Mouse (Mus musculus) small intestine, adult 2 months (tissue): Measurements from ENCODE around the gene 9930111J21Rik2. TPM values are rescaled to one million over a fixed set of nuclear protein-coding genes. Genes with fewer than 3 reads are reported as not detected.
A peak's percentile ranks its signal among the peaks of the same experiment; 100 is the strongest.
"Not testable (repeated sequence)": the region's sequence is repeated elsewhere in the genome, so short reads cannot be mapped to it uniquely, and the experiment has no call there.

Experiments used
- H3K27ac ChIP-seq: fragments of 200-500 bp; 2 replicates; pipeline ENCODE4 v1.5.1; 2012; ENCODE audit warnings: low read depth, low read length, control low read depth, inconsistent platforms; ENCODE audit not compliant: insufficient read depth
- H3K27me3 ChIP-seq: fragments of 200-500 bp; 2 replicates; pipeline ENCODE4 v1.6.1; 2012; ENCODE audit warnings: mild to moderate bottlenecking, moderate library complexity, low read length, inconsistent platforms; ENCODE audit not compliant: control insufficient read depth, insufficient read depth
- H3K36me3 ChIP-seq: fragments of 200-500 bp; 2 replicates; pipeline ENCODE4 v1.6.1; 2012; ENCODE audit warnings: mild to moderate bottlenecking, low read length, control low read depth, inconsistent platforms; ENCODE audit not compliant: control insufficient read depth, insufficient read depth
- H3K4me1 ChIP-seq: fragments of 200-500 bp; 2 replicates; pipeline ENCODE4 v1.6.1; 2012; ENCODE audit warnings: low read length, inconsistent platforms, mixed read lengths; ENCODE audit not compliant: control insufficient read depth, insufficient read depth, insufficient read length
- H3K4me3 ChIP-seq: fragments of 200-500 bp; 2 replicates; pipeline ENCODE4 v1.5.1; 2012; ENCODE audit warnings: low read depth, mild to moderate bottlenecking, control low read depth, inconsistent platforms, low read length, moderate library complexity
- CTCF ChIP-seq: fragments of 200-500 bp; IDR thresholded peaks from 2 replicates; pipeline ENCODE4 v1.5.1; 2012; ENCODE audit warnings: low read depth, mild to moderate bottlenecking, control low read depth, inconsistent platforms, low read length, moderate library complexity, mixed read lengths; ENCODE audit not compliant: insufficient replicate concordance, insufficient read length; ENCODE audit errors: extremely low read depth
- POLR2A ChIP-seq: fragments of 200-500 bp; IDR thresholded peaks from 2 replicates; pipeline ENCODE4 v1.6.1; 2012; ENCODE audit warnings: low read depth, mild to moderate bottlenecking, control low read depth, inconsistent platforms, low read length, moderate library complexity
- WGBS: fragments of 180-500 bp; shearing (Covaris S2); methylation state at CpG from one replicate; pipeline ENCODE4 v1.1.7; 2018; 5-methylcytosine and 5-hydroxymethylcytosine counted together
- polyA plus RNA-seq: library from polyadenylated mRNA; depleted of rRNA; stranded (reverse); fragments of >200 nt; gene quantifications from 2 replicates; pipeline ENCODE4 v1.2.3, GENCODE M21; 2012

The 9930111J21Rik2 gene
- polyA plus RNA-seq, 1 experiment, result 0.85 TPM

DNA sequence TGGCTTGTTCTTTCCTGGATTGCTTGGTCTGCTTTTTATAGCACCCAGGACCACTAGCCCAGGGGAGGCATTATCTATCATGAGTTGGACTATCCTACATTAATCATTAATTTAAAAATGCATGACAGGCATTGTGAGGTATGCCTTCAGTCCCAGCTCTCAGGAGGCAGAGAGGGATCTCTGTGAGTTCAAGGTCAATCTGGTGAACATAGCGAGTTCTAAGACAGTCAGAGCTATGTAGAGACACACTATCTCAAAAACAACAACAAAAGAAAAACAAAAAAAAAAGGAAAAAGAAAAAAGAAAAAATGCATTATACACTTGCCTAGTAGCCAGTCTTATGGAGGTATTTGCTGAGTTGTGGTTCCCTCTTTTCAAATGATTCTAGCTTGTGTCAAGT, 33.3 kb upstream of the 9930111J21Rik2 start:
- Histone ChIP-seq H3K36me3 (no peaks in the 10 kb centered on the region), H3K4me1 (peaks cover 23% of the 10 kb centered on the region), H3K27me3 (no peaks in the 10 kb centered on the region), H3K4me3 (no peak overlapping the region), H3K27ac (peak overlapping the region; percentile 57; the same call in 1 of the 2 replicates)
- WGBS, result 60% methylated on average over 1 of the region's 1 CpGs
- TF ChIP-seq CTCF (no peak), POLR2A (no peak)

DNA sequence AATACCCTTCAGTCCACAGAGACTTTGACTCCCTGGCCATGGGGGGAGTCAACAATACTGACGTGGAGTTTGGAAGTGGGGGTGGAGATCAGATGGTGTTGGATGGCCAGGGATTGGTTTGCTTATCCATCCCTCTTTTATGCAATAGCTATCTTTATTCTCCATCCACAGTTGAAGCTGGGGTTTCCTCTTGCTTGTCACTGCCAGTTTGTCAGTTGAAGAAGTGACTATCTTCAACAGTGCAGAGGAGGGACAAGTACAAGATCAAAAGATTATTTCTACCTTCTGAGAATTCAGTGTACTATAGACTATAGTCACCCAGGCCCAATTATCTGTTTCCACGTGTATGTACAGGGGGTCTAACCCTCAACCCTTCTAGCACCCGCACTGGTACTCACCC, 32.8 kb upstream of the 9930111J21Rik2 start:
- H3K27ac ChIP-seq, result no peak overlapping the region; the same call in 1 of the 2 replicates
- 84% methylated on average over 3 of the region's 3 CpGs for WGBS

DNA sequence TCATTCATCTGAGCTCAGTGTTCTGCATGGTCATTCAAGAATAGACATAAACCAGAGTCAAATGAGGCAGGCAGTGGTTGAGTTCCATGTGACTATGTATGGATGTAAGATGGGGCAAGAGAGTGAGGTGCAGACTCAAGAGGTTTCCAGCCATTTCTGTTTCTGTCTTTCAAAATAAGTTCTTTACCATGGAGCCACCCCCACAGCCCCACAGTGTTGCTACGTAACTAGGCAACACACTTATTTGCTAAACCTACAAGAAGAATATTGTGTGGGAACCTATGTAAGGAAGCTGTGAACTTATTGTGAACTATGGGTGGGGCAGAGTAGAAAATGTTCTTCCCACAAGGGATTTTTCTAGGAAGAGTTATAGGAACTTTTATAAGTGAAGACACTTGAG, 32.1 kb upstream of the 9930111J21Rik2 start:
- WGBS, result 71% methylated on average over 1 of the region's 1 CpGs
- Histone ChIP-seq H3K4me3 (no peak overlapping the region), H3K4me1 (peaks cover 23% of the 10 kb centered on the region; the same call in 1 of the 2 replicates), H3K36me3 (no peaks in the 10 kb centered on the region), H3K27me3 (no peaks in the 10 kb centered on the region), H3K27ac (no peak overlapping the region)
- TF ChIP-seq POLR2A, result no peak
- no peak for TF ChIP-seq CTCF

More for the DNA sequence above, 32.8 kb upstream of the 9930111J21Rik2 start:
- Histone ChIP-seq H3K4me1 (peaks cover 24% of the 10 kb centered on the region), H3K36me3 (no peaks in the 10 kb centered on the region), H3K27me3 (no peaks in the 10 kb centered on the region), H3K4me3 (no peak overlapping the region)
- TF ChIP-seq POLR2A (no peak), CTCF (no peak)

DNA sequence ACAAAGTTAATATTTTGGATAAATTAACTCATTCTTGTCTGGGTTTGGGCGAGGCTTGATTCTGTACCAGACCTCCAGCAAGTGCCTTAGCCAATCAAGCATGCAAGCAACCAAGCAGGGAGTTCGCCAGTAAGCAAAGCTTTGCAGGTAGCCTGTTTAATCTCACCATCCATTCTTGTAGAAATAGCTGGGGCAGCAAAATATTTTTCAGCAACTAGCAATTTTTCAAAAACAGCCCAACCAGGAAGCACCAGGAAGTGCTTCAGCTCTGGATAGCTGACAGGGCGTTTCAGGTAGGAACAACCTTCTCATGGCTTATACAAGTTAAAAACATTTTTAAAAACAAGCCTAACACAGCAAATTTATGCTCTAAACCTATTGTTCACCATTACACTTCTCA, 30.8 kb upstream of the 9930111J21Rik2 start:
- Histone ChIP-seq H3K27ac (peak overlapping the region; percentile 57), H3K4me1 (peaks cover 19% of the 10 kb centered on the region; the same call in 1 of the 2 replicates), H3K27me3 (no peaks in the 10 kb centered on the region), H3K4me3 (no peak overlapping the region), H3K36me3 (no peaks in the 10 kb centered on the region)
- 73% methylated on average over 3 of the region's 3 CpGs for WGBS
- TF ChIP-seq POLR2A, result no peak
- TF ChIP-seq CTCF, result no peak

DNA sequence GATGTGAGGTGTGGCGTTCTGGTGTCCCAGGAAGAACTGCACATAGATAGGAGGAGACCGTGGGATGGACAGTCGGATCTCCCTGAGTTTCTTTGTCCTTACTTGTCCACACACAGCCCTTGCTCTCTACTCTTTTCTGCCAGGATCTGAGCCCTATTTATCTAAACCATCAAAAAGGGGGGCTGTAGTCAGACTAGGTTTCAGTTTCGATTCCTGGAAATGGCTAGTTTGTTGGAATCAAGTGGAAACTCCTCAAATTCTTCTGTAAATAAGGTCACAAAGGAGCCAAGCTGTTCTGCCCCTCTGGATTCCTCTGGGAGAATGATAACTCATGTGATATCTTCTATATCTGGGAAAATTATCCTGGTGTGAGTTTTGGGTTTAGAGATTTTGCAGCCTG, 30.3 kb upstream of the 9930111J21Rik2 start:
- peak overlapping the region; percentile 35; the same call in 1 of the 2 replicates for H3K27ac ChIP-seq
- TF ChIP-seq POLR2A (no peak), CTCF (no peak)
- H3K27me3 ChIP-seq, result no peaks in the 10 kb centered on the region
- H3K36me3 ChIP-seq, result no peaks in the 10 kb centered on the region
- WGBS, result 49% methylated on average over 4 of the region's 4 CpGs
- H3K4me1 ChIP-seq, result peaks cover 17% of the 10 kb centered on the region; the same call in 1 of the 2 replicates
- no peak overlapping the region for H3K4me3 ChIP-seq

DNA sequence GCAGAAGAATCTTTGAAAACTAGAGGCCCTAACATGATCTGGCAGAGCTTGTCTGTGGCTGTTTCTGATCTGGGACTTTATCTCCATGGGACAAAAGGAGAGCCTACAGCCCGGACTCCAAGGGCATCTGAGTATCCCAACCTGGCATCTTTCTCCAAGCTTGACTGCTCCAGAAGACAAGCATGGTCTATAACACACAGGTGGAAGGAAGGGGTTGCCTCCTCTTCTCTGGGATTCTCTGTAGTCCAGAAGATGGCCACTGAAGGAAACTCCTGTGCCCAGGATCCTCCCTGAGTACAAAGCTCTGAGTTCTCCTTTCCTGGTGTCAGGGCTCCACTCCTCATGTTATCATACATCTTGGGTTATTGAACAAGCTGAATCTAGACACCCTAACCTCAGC, 29.6 kb upstream of the 9930111J21Rik2 start:
- no peaks in the 10 kb centered on the region for H3K36me3 ChIP-seq
- TF ChIP-seq CTCF (no peak), POLR2A (no peak)
- no peak overlapping the region for H3K4me3 ChIP-seq
- 59% methylated on average over 1 of the region's 1 CpGs for WGBS
- peaks cover 15% of the 10 kb centered on the region; the same call in 1 of the 2 replicates for H3K4me1 ChIP-seq
- H3K27me3 ChIP-seq, result no peaks in the 10 kb centered on the region
- H3K27ac ChIP-seq, result peak overlapping the region; percentile 35

DNA sequence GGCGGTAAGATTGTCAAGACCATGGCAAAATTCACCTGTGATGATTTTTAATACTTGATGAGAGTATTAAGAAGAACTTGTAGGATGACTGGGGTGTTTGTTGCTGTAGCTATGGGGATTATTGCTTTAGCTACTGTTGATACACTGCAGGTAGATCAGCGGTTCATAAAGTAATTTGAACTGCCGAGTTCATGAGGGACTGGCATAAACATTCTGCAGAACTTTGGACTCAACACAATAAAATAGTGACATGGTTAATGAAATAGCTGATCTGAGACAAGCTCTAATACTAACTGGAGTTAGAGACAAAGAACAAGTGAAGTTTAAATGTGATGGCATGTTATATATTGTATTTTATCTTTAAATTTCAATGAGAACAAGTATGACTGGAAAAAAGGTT, 27.7 kb upstream of the 9930111J21Rik2 start:
- no peaks in the 10 kb centered on the region for H3K36me3 ChIP-seq
- peaks cover 14% of the 10 kb centered on the region; the same call in 1 of the 2 replicates for H3K4me1 ChIP-seq
- no peak overlapping the region for H3K4me3 ChIP-seq
- H3K27me3 ChIP-seq, result no peaks in the 10 kb centered on the region
- TF ChIP-seq CTCF, result no peak
- TF ChIP-seq POLR2A, result no peak
- 36% methylated on average over 3 of the region's 3 CpGs for WGBS
- H3K27ac ChIP-seq, result no peak overlapping the region

DNA sequence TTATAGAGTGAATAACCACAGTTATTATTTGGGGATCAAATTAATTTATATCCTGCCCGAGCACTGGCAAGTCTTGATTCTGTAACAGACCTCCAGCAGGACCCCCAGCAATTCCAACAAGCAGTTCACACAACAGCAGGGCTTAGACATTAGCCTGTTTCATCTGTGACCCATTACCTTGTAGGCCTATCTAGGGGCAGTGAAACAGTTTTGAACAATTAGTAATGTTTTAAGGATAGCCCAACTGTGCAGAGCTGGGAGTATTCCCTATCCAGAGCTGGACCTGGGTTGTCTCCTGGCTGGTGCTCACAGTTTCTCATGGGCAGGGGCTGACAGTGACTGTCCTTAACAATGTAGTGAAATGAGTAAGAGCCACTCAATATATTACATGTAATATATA, 26.0 kb upstream of the 9930111J21Rik2 start:
- peak overlapping the region; percentile 29; the same call in 1 of the 2 replicates for H3K27ac ChIP-seq
- WGBS, result 70% methylated on average over 1 of the region's 1 CpGs
- TF ChIP-seq CTCF (no peak), POLR2A (no peak)
- H3K36me3 ChIP-seq, result no peaks in the 10 kb centered on the region
- H3K4me1 ChIP-seq, result peaks cover 14% of the 10 kb centered on the region; the same call in 1 of the 2 replicates
- H3K27me3 ChIP-seq, result no peaks in the 10 kb centered on the region
- no peak overlapping the region for H3K4me3 ChIP-seq

DNA sequence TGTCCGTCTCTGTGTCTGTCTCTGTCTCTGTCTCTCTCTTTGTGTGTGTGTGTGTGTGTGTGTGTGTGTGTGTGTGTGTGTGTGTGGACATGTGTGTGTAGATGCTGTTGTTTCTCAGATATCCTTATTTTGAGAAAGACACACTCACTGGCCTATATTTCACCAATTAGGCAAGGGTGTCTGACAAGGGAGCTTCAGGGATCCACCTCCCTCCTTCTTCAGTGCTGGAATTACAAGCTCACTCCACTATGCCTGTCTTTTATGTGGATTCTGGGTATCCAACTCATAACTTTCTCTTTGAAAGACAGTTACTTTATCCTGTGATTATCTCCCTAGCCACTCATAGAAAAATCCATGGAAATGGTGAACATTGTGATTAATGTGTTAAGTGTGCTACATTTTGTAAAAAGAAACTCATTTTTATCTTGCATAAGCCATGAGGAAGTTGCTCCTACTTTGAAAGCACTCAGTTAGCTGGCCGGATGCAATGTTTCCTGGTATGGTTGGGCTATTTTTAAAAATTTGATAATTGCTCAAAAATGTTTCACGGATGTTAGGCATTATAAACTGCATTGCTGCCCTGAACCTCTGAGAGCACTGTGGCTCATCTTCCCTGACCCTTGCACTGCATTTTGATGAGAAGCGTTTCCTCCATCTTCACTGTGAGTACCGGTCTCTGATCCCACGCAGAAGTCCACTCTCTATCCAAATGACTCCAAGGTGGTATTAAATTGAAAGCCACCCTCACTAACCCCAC, 25.1 kb upstream of the 9930111J21Rik2 start, which contains the start of gene Ifi47:
Gene Ifi47, plus strand, starts transcription at position 587 of the 757 bp plus-strand sequence.
- H3K4me3 ChIP-seq, H3K27me3 ChIP-seq, H3K36me3 ChIP-seq: not testable (repeated sequence)
- Histone ChIP-seq H3K4me1 (peaks cover 14% of the 10 kb centered on the region; the same call in 1 of the 2 replicates), H3K27ac (peak within 1 kb of the TSS; percentile 91)
- 46% methylated on average over 6 of the region's 6 CpGs for WGBS
